Mouse (Mus musculus) heart, embryonic 15.5 days (tissue): ENCODE measurements at regions not wholly inside any gene's neighbourhood (a gene's known extent, or its start where the extent isn't known, plus 50 kb on each side); places are given as distances from the start of the nearest gene placed in this dataset.

ENCODE experiments used
- ATAC-seq: fragments of 200-750 bp; cut with Nextera tagmentation; replicated peaks from 2 replicates; pipeline ENCODE4 v1.8.0; 2017; ENCODE audit warnings: low read depth, moderate TSS enrichment; ENCODE audit not compliant: insufficient number of reproducible peaks, insufficient read depth, low FRiP score
- H3K27ac ChIP-seq: fragments of 300-500 bp; sonication (generic); 2 replicates; pipeline ENCODE4 v1.5.1; 2015; ENCODE audit warnings: mild to moderate bottlenecking, inconsistent platforms
- H3K27me3 ChIP-seq: fragments of 300-500 bp; sonication (generic); 2 replicates; pipeline ENCODE4 v1.6.1; 2015; ENCODE audit warnings: inconsistent platforms
- H3K36me3 ChIP-seq: fragments of 300-500 bp; sonication (generic); 2 replicates; pipeline ENCODE4 v1.6.1; 2015; ENCODE audit warnings: mild to moderate bottlenecking, inconsistent platforms
- H3K4me1 ChIP-seq: fragments of 300-500 bp; sonication (generic); replicated peaks from 2 replicates; pipeline ENCODE4 v1.6.1; 2015; ENCODE audit warnings: inconsistent platforms
- H3K4me2 ChIP-seq: fragments of 300-500 bp; sonication (generic); 2 replicates; pipeline ENCODE4 v1.6.1; 2015; ENCODE audit warnings: inconsistent platforms, mild to moderate bottlenecking, moderate library complexity
- H3K4me3 ChIP-seq: fragments of 300-500 bp; sonication (generic); 2 replicates; pipeline ENCODE4 v1.5.1; 2015; ENCODE audit warnings: mild to moderate bottlenecking, inconsistent platforms
- H3K9ac ChIP-seq: fragments of 300-500 bp; sonication (generic); 2 replicates; pipeline ENCODE4 v1.6.1; 2015; ENCODE audit warnings: mild to moderate bottlenecking, inconsistent platforms
- H3K9me3 ChIP-seq: fragments of 300-500 bp; sonication (generic); replicated peaks from 2 replicates; pipeline ENCODE4 v1.6.1; 2016; ENCODE audit warnings: inconsistent platforms
- WGBS: fragments of 180-500 bp; shearing (Covaris S2); methylation state at CpG from one replicate; pipeline ENCODE4 v1.1.7; 2015; ENCODE audit warnings: mixed read lengths; 5-methylcytosine and 5-hydroxymethylcytosine counted together

DNA sequence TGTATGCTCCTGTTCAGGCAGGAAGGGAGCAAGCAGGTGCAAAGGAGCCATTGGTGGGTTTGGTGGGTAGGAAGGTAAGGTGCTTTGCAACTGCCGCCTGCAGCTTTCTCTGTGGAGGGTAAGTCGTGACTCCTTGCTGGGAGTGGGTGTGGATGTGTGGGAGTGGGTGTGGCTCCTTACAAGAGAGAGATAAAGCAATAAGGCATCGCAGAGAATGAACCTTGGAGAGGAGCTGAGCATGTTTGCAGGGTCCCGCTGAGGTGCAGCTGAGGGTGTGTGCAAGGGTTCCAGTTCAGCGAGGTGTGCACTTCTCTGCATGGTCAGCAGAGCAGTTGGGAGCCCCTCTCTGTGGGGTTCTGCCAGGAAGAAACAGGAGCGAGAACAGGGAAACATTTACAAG lies 76.4 kb upstream of the Sgk1 start:
- WGBS = 55% methylated on average over 6 of the region's 6 CpGs
- Histone ChIP-seq H3K9ac (no peak overlapping the region), H3K27me3 (no peaks in the 10 kb centered on the region), H3K36me3 (no peaks in the 10 kb centered on the region), H3K9me3 (no peaks in the 10 kb centered on the region), H3K27ac (no peak overlapping the region), H3K4me2 (no peak overlapping the region), H3K4me1 (no peaks in the 10 kb centered on the region), H3K4me3 (no peak overlapping the region)
- no peak for ATAC-seq

DNA sequence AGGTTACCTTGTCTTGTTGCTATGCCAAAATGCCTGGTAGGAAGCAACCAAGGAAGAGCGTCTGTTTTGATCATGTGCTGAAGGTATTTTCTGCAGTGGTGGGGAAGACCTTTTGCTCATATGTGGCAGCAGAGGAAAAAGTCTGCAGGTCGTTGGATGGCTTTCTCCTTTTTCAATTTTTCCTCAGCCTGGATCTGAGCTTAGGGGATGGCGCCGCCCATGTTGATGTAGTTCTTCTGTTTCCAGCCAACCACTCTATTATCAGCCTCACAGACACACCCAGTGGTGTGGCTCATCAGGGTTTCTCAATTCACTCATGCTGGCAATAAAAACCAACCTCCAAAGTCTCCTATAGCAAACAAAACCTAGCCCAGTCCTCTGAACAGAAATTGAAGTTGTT lies 75.3 kb upstream of the Sgk1 start:
- no peaks in the 10 kb centered on the region for H3K4me1 ChIP-seq
- H3K9me3 ChIP-seq = no peaks in the 10 kb centered on the region
- no peaks in the 10 kb centered on the region for H3K36me3 ChIP-seq
- ATAC-seq = no peak
- no peak overlapping the region for H3K4me3 ChIP-seq
- H3K27ac ChIP-seq = no peak overlapping the region
- H3K9ac ChIP-seq = no peak overlapping the region
- no peaks in the 10 kb centered on the region for H3K27me3 ChIP-seq
- H3K4me2 ChIP-seq = no peak overlapping the region
- 95% methylated on average over 4 of the region's 4 CpGs for WGBS

DNA sequence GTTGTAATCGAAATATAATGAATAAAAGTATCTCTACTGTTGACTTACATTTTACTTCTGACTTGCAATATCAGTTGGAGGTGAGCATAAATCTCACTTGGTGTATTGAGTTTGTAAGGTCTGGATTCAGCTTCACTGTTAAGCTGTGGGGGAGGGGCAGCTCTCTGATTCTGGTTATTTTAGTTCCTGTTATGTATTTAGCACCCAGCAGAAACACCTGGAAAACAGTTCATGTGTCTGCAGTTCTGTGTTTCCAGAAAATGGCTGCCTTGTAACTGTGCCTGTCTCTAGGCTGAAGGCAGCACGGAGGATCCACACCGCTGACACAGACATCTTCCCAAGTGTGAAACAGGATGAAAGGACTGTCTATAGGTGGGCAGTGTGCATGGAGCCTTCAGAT lies 62.3 kb upstream of the Sgk1 start:
- Histone ChIP-seq H3K4me3 (no peak overlapping the region), H3K36me3 (no peaks in the 10 kb centered on the region), H3K9ac (no peak overlapping the region), H3K27me3 (no peaks in the 10 kb centered on the region), H3K27ac (no peak overlapping the region), H3K4me2 (no peak overlapping the region), H3K9me3 (no peaks in the 10 kb centered on the region), H3K4me1 (no peaks in the 10 kb centered on the region)
- ATAC-seq = no peak
- 82% methylated on average over 3 of the region's 3 CpGs for WGBS

DNA sequence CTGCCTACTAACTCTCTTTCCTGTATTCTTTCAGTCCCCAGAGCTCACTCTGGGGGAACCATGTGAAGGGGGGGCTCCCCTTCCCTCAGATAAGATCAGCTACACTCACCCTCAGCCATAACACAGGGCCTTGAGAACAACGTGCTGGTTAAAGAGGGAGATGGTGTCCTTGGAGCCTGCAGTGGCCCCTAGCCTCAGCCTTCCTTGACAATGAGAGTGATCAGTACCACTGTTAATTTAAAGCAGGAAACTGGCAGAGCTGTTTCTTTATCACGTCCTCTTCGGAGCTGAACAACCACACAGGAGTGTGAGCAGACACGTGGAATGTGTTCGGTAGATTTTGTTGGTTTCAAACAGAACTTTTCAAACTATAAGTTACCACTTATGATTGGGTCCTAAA lies 60.6 kb upstream of the Sgk1 start:
- H3K36me3 ChIP-seq = no peaks in the 10 kb centered on the region
- H3K4me3 ChIP-seq = no peak overlapping the region
- no peak overlapping the region for H3K4me2 ChIP-seq
- no peak overlapping the region for H3K27ac ChIP-seq
- no peak overlapping the region for H3K9ac ChIP-seq
- WGBS = 44% methylated on average over 5 of the region's 5 CpGs
- H3K9me3 ChIP-seq = no peaks in the 10 kb centered on the region
- no peak for ATAC-seq
- no peaks in the 10 kb centered on the region for H3K4me1 ChIP-seq
- no peaks in the 10 kb centered on the region for H3K27me3 ChIP-seq

DNA sequence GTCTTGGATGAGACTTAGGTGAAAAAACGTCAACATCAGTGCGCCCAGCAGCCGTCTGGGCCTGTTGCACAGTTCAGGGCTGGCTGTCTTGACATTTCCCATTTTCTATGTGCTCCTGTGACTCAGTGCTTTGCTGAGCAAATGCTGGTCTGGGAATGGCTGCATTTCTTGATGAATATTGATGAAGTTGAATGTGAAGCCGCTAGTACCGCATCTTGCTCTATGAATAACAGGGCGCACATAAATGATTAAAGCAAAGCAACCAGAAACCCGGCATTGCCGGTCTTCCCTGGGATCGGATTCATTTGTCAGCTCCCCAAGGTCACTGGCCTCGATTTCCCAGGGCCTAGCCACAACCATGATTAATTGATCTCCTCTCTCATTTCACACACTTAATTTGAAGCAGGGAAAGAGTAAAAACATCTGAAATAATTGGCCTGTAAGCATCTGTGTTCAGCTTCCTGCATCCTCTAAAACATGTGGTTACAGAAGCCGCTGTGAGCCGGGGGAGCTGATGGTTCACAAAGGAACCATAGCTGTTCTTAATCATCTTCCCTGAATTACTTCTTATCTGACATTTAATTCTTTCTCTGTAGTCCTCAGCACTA lies 57.5 kb upstream of the Sgk1 start:
- 77% methylated on average over 12 of the region's 12 CpGs for WGBS
- no peaks in the 10 kb centered on the region for H3K9me3 ChIP-seq
- H3K4me2 ChIP-seq = no peak overlapping the region
- H3K27me3 ChIP-seq = no peaks in the 10 kb centered on the region
- no peaks in the 10 kb centered on the region for H3K36me3 ChIP-seq
- no peak overlapping the region for H3K9ac ChIP-seq
- no peak overlapping the region for H3K4me3 ChIP-seq
- no peak for ATAC-seq
- H3K27ac ChIP-seq = no peak overlapping the region
- H3K4me1 ChIP-seq = no peaks in the 10 kb centered on the region

DNA sequence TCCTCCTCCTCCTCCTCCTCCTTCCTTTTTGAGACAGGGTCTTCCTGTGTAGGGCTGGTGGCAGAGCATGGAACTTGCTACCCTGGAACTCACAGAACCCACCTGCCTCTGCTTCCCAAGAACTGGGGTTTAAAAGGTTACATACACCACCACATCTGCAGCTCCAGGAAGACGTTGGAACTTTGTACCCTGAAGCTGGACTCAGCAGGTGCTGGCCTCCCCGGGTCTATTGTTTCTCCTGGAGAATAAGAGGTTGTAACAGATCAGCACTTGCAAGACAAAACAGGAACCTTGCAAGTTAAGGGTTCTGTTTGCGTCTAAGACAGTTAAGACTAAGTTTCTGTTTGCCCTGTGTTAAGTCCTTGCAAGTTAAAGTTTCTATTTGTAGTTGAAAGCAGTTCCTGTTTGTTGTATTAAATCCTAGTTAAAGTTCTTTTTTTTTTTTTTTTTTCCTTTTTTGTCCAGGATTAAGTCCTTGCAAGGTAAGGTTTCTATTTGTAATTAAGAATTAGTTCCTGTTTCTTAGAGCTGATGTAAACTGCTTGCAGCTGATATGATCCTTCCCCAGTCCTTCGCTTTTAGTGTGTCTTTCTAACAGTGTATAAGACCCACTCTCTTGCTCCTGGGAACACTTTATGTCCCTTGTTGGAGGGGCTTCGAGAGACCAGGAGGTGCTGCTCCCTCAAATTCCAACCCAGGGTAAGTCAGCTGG lies 55.0 kb upstream of the Sgk1 start:
- no peak overlapping the region for H3K4me3 ChIP-seq
- no peak overlapping the region for H3K27ac ChIP-seq
- 60% methylated on average over 5 of the region's 5 CpGs for WGBS
- H3K4me2 ChIP-seq = no peak overlapping the region
- no peak overlapping the region for H3K9ac ChIP-seq
- no peak for ATAC-seq
- no peaks in the 10 kb centered on the region for H3K9me3 ChIP-seq
- H3K27me3 ChIP-seq = no peaks in the 10 kb centered on the region
- no peaks in the 10 kb centered on the region for H3K4me1 ChIP-seq
- no peaks in the 10 kb centered on the region for H3K36me3 ChIP-seq

DNA sequence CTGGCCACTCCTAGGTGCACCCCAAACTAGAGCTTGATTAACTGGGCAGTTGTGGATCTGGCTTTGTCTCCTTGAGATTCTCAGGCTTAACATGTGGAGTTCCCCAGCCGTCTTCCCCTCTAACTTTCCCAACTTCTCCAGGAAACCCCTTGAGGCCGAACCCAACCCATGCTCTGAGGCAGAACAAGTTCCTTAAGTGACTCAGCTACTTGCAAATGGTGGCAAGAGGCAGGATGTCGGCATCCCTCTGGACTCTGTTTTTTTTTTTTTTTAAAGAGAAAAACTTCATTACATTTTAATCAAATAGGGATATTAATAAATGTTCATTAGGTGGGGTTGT lies 54.5 kb upstream of the Sgk1 start:
- no peak overlapping the region for H3K4me3 ChIP-seq
- no peak for ATAC-seq
- H3K4me1 ChIP-seq = no peaks in the 10 kb centered on the region
- WGBS = 56% methylated on average over 3 of the region's 3 CpGs
- no peaks in the 10 kb centered on the region for H3K27me3 ChIP-seq
- H3K9me3 ChIP-seq = no peaks in the 10 kb centered on the region
- H3K36me3 ChIP-seq = no peaks in the 10 kb centered on the region
- H3K4me2 ChIP-seq = no peak overlapping the region
- no peak overlapping the region for H3K9ac ChIP-seq
- H3K27ac ChIP-seq = no peak overlapping the region

DNA sequence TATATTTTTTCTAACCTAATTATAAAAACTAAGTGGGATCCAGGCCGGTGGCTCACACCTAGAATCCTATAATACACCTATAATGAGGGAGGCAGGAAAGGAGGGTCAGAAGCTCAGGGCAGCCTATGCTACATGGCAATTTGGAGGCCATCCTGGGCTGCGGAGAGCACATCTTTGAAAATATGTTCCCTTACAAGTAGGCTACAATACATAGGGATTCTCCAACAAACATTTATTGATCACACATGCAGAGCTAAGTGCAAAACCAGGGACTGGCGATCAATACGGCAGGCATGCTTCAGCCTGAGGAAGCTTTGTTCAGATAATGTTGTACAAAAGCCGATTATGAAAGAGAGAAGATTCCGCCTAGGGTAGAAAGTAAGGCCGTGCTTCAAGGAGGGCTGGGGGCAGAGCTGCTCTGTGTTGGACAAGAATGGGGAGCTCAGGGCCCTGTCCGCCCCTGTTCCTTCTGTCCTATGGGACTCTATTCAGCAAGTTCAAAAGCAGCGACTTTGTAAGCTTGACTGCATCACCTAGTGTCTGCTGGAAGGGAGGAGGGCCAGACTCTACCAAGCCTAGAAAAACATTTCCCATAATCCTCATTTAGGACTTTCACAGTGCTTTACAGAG lies 53.4 kb upstream of the Sgk1 start:
- no peak for ATAC-seq
- WGBS = 75% methylated on average over 9 of the region's 9 CpGs

DNA sequence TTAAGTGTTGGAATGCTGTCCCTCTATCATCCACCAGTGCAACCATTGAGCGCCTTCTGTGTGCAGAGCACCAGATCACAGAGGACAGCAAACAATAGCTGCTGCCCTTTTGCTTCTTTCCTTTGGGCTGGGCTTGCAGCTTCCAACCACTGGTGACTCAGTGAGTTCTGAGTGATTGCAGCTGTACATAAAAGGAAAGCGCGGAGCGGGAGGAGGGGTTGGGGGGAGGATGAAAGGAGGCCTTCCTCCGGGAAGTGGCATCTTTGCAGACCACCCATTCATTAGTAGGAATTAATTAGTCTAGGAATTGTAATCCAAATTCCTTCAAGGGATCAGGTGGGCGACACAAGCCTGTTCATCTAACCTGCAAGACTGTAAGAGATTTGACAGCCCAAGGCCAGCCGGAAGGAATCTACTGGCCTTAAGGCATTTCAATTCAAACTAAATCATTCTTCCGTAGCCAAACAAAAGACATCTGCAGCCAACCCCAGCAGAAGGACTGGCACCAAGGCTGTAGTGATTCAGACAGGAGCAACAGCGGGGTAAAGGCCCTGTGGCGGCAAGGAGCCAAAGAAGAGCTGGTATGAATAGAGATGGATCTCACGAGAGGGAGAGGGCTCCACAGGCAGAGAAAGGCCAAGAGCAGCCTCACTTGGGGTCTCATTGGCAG lies 52.8 kb upstream of the Sgk1 start:
- no peak for ATAC-seq

More for the DNA sequence above, 53.4 kb upstream of the Sgk1 start:
- Histone ChIP-seq H3K9me3 (no peaks in the 10 kb centered on the region), H3K36me3 (no peaks in the 10 kb centered on the region), H3K4me1 (no peaks in the 10 kb centered on the region), H3K9ac (no peak overlapping the region), H3K27ac (no peak overlapping the region), H3K27me3 (no peaks in the 10 kb centered on the region), H3K4me3 (no peak overlapping the region), H3K4me2 (no peak overlapping the region)

DNA sequence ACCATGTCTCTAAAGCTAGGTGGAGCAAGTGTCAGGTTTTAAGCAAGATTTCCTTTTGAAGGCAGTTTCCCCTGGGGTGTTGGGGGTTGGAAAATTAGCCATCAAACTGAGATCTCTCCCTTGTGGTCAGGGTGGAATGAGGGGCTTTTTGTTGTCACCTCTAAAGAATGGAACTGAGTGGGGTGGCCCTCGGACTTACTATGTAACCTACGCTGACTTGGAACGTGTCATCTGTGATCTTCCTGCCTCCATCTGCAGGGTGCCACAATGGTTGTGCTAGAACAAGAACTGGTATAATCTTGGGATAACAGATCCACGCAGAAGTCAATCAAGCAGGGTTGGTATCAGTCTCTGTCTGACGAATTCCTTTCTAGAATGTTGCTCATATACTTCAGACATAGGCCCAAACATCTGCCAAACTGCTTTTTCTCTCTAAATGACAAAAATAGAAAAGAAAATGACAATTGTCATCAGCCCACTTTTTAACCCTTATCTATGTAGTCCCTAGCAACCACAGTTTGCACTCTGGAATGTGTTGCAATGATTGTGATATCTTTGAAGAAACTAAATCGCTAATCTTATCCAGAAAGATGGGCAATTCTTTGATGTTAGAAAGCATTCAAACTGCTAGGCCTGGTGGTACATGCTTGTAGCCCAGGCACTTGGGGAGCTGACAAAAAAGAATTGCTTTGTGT lies 50.8 kb upstream of the Sgk1 start:
- no peaks in the 10 kb centered on the region for H3K36me3 ChIP-seq
- 54% methylated on average over 6 of the region's 6 CpGs for WGBS
- H3K4me3 ChIP-seq = no peak overlapping the region
- no peak overlapping the region for H3K4me2 ChIP-seq
- H3K4me1 ChIP-seq = no peaks in the 10 kb centered on the region
- H3K9ac ChIP-seq = no peak overlapping the region
- no peak for ATAC-seq
- no peak overlapping the region for H3K27ac ChIP-seq
- no peaks in the 10 kb centered on the region for H3K9me3 ChIP-seq
- H3K27me3 ChIP-seq = no peaks in the 10 kb centered on the region

More for the DNA sequence above, 52.8 kb upstream of the Sgk1 start:
- Histone ChIP-seq H3K27ac (no peak overlapping the region), H3K36me3 (no peaks in the 10 kb centered on the region), H3K9ac (no peak overlapping the region), H3K27me3 (no peaks in the 10 kb centered on the region), H3K4me3 (no peak overlapping the region), H3K4me2 (no peak overlapping the region), H3K4me1 (no peaks in the 10 kb centered on the region), H3K9me3 (no peaks in the 10 kb centered on the region)
- WGBS = 74% methylated on average over 11 of the region's 11 CpGs
